Mouse (Mus musculus): ENCODE results near the gene Scarf1.

Gene Scarf1

DNA sequence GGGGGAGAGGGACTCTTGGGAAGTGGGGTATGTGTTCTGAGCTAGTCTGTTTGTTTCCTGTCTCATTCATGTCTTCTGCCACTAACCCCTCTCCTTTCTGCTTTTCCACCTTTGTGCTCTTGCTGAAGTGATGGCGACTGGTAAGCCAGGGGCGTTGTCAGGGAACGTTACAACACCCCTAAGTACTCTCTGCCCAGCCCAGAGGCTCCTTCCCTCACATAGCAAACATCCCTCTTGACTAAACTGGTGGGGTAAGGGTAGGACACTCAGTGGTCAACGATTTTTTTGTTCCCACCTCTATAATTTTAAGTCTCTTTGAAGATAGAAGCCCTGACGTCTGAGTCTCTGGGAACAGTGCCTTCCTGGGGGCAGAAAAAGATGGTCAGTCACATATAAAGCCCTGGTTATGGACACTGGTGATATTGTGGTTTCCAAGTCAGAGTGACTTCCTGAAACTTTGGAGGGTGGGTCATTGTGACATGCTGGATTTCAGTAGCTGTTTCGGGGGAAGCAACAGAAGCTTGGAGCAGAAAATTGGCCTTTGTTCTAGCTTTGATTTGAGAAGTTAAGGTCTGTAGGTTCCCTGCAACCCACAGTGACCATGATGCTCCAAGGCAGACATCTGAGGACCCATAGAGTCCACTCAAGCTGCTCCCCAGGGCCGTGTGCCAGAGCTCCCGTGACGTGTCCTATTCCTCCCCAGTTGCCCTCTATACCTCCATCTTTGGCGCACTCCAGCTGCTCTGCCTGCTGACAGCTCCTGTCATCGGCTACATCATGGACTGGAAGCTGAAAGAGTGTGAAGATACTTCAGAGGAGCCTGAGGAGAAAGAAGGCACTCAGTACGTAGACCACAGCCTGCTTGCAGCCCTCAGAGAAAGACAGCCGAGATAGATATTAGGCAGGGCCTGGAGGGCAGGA lies 53.2 kb downstream of the Scarf1 start:
- no peak for DNase-seq

GRCm38 (mm10) chr11:75567346-75568114 lies 54.2 kb downstream of the Scarf1 start:
- DNase-seq, result no peak

- no peak for DNase-seq
These were observed 54.8 kb downstream of the Scarf1 start for GRCm38 (mm10) chr11:75568115-75568511.

DNA sequence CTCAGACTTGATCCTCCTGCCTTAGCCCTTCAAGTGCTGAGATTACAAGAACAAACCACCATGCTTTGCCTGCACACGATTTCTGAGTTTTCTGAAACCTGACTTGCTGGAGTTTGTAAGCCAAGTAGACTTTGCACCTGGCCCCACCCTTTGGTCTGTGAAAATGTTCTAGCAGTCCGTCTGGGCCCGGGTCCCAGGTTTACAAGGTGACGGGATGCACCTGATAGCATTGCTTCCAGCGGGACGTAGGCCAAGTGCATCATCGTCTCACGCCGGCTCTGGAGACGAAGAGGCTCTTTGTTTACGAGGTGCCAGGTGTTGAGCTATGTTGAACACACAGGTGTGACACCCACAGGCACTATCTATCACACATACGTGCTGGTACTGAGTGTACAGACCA lies 55.6 kb downstream of the Scarf1 start:
- DNase-seq, result no peak

DNA sequence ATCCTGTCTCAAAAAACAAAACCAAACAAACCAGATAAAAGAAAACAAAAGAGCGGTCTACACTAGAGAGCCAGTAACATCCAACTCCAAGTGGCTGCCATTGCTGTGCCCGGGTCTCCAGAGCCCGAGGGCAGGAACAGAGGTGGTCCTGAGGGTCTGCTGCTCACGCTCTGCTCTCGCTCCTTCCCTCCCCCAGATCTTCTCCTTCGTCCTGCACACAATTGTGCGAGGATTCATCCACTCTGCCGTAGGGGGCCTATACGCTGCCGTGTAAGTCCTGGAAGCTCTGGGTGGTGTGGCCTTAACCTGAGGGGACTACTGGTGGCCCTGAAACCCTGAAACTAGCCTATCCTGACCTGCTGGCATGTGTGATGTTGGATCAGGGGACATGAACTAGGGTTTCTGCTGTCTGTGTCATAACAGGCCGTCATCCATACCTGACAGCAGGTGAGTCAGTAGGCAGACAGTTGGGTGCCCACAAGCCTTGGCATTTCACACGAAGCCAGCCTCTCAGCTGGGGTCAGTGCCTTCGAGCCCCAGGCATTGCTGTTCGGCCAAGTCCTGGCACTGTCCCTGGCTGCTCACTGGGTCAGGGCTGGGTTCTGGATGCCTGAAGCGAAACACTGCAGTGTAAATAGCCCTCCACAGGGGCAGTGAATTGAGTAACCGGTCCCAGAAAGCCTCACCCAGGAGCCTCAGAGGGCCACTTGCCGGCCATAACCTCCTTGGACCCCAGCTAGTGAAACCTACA lies 57.2 kb downstream of the Scarf1 start:
- DNase-seq, result no peak

DNA sequence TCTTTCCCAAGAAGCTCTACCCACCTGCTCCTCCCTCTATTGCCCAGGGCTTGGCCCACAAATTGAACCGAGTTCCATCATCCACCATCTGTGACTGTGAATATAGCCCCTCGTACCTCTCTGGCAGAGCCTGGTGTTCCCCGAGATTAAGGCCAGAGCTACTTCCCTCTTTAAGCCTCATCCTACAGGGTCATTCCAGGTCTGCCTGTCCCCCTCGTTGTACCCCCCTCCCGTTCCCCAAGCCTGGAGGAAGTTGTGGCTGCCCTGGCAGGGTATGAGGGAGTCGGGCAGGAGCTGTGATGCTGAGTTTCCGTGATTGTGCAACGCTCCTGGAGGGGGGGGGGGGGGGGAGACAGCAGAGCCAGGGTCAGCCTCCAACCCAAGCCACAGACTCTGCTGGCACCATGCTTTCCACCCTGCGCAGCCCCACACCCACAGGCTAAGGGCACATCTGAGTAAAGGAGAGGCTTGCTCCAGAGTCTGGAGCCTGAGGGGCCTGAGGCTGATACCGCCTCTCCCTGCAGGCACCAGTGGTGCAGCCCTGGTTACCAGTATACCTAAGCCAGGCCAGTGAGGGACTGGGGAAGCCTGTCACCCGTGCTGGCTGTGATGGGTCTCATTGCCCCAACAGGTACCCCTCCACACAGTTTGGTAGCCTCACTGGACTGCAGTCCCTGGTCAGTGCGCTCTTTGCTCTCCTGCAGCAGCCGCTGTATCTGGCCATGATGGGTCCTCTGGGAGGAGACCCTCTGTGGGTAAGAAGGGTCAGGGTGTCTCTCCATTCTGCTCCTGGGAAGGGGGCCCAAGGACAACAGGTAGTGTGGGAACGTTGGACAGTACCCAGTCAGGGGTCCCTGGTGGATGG lies 58.0 kb downstream of the Scarf1 start:
- no peak for DNase-seq

DNA sequence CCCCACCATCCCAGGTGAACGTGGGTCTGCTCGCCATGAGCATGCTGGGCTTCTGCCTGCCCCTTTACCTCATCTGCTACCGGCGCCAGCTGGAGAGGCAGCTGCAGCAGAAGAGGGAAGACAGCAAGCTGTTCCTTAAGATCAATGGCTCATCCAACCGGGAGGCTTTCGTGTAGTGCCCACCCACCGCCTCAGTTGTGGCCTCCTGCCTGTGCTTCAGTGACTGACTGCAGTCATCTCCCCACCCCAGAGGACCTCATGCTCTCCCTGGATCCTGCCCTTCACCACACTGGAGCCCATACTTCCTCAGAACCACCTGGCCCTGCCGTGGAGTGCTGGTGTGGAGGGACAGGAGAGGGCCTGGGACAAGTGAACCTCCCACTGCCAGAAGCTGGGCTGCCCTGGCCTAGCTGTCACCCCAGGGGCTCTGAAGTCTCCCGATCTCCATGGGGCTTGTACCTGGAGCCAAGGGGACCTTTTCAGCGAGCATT lies 59.0 kb downstream of the Scarf1 start:
- no peak for DNase-seq

DNA sequence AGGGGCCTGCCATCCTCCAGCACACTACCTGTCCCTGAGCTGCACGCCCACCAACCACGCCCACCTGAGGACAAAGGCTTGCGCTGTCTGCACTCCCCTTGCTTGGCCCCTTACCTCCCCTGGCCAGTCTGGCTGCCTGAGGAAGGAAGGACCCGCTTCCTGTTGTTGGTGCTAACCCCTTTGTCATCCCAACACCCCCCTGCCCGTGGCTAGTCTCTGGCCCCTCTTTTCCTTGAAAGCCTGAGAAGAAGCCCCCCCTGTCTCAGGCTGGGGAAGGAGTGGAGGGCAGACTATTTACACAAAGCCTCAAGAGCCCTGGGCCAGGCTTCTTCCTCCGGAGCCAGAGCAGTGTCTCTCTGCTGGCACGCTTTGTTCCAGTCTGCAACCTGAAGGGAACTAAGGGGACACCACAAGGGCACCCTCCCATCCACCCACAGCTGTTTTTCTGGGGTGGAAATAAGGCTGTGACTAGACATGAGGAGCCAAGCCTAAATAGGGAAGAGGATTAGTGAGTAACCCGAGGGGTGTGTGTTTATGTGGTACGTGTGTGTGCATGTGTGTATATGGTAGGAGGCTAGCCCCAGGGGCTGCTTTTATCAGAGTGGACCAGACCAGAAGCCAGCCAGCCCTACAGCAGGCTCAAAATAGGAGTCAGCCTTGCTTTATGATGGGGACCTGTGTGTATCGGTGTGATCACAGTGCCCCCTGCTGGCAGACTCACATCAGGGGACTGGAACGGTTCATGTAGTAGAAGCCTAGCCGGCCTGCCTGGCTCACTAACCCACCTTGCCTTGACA lies 59.7 kb downstream of the Scarf1 start:
- DNase-seq, result peak; percentile 83 to 94

DNA sequence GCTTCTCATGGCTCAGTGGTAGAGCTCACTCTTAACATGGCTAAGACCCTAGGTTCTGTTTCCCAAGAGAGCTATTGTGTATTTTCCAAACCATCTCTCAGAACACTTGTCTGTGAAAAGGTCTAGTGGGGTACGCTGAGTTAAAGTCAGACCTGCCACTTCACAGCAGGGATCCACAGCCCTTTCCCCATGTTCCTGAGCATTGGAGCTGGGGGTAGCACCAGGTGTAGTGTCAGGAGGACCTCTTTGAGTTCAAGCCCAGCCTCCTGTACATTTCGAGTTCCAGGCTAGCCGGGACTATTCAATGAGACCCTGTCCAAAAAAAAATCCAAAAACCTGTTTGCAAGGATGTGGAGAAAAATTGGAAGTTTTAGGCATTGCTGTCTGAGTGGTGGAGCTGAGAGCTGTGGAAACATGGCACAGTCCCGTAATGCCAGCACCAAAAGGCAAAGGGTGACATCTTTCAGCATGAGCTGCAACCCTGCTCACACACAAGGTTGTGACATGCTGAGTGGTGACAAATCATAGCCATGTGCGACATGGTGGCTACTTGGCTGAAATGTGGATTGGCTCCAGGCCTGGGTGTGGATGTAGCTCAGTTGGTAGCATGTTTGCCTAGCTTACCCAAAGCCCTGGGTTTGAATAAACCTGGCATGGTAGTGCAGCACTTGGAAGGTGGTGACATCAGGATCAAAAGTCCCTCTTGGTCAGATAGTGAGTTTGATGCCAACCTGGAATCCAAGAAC lies 61.2 kb downstream of the Scarf1 start:
- no peak for DNase-seq

- no peak for DNase-seq
These were observed 62.3 kb downstream of the Scarf1 start for GRCm38 (mm10) chr11:75575560-75576123.

All from spleen, adult 18-20 months (tissue).